Mouse (Mus musculus): ENCODE data around the gene Rnf212b. TPM values are rescaled to one million over a fixed set of nuclear protein-coding genes. Genes with fewer than 3 reads are reported as not detected.

Rnf212b gene
- not detected for polyA plus RNA-seq (2017; shearing (Covaris generic))

GRCm38 (mm10) chr14:54813991-54814390 is at the start of gene Rnf212b:
Rnf212b (plus strand) TSS chr14:54814141.

GRCm38 (mm10) chr14:54781610-54782365 is 32.2 kb upstream of the Rnf212b start, which contains the start of gene Slc7a8:
Slc7a8 (minus strand) TSS chr14:54781946.

GRCm38 (mm10) chr14:54870861-54871260 is 56.9 kb downstream of the Rnf212b start, which contains the start of gene Homez:
Homez (minus strand) TSS chr14:54870961.

GRCm38 (mm10) chr14:54877048-54877715 is 63.2 kb downstream of the Rnf212b start, which contains the start of gene Ppp1r3e:
Ppp1r3e (minus strand) TSS chr14:54877550.

GRCm38 (mm10) chr14:54883154-54884021 is 69.4 kb downstream of the Rnf212b start, which contains the start of the genes Bcl2l2 and Gm20521:
Bcl2l2 (plus strand) TSS chr14:54883377.
Gm20521 (plus strand) TSS chr14:54883441.

GRCm38 (mm10) chr14:54892200-54892599 is 78.3 kb downstream of the Rnf212b start, which contains the start of gene Pabpn1:
Pabpn1 (plus strand) TSS chr14:54892500.

Other genes starting within 250 kb of the Rnf212b start
- gene Ajuba, start 236.6 kb upstream of the Rnf212b start, polyA plus RNA-seq (2017; shearing (Covaris generic)): 0.26 TPM
- 5.6 TPM for gene 4931414P19Rik, start 208.1 kb upstream of the Rnf212b start, polyA plus RNA-seq (2017; shearing (Covaris generic))
- 235 TPM for gene Psmb5, start 196.1 kb upstream of the Rnf212b start, polyA plus RNA-seq (2017; shearing (Covaris generic))
- not detected for gene Psmb11, start 192.7 kb upstream of the Rnf212b start, polyA plus RNA-seq (2017; shearing (Covaris generic))
- not detected for gene Gm17606, start 173.2 kb upstream of the Rnf212b start, polyA plus RNA-seq (2017; shearing (Covaris generic))
- gene Cdh24, start 172.8 kb upstream of the Rnf212b start, polyA plus RNA-seq (2017; shearing (Covaris generic)): 0.68 TPM
- 92.8 TPM for gene 1700123O20Rik, start 127.9 kb upstream of the Rnf212b start, polyA plus RNA-seq (2017; shearing (Covaris generic))
- gene Acin1, start 127.2 kb upstream of the Rnf212b start, polyA plus RNA-seq (2017; shearing (Covaris generic)): 113 TPM
- 0.16 TPM for gene Gm29776, start 115.3 kb upstream of the Rnf212b start, polyA plus RNA-seq (2017; shearing (Covaris generic))
- gene Cebpe, start 102.0 kb upstream of the Rnf212b start, polyA plus RNA-seq (2017; shearing (Covaris generic)): not detected
- gene Slc7a8, start 32.2 kb upstream of the Rnf212b start, polyA plus RNA-seq (2017; shearing (Covaris generic)): 0.74 TPM
- 16.6 TPM for gene Homez, start 56.8 kb downstream of the Rnf212b start, polyA plus RNA-seq (2017; shearing (Covaris generic))
- 0.60 TPM for gene Ppp1r3e, start 63.4 kb downstream of the Rnf212b start, polyA plus RNA-seq (2017; shearing (Covaris generic))
- gene Bcl2l2, start 69.2 kb downstream of the Rnf212b start, polyA plus RNA-seq (2017; shearing (Covaris generic)): 0.59 TPM
- 0.38 TPM for gene Gm20521, start 69.3 kb downstream of the Rnf212b start, polyA plus RNA-seq (2017; shearing (Covaris generic))
- gene Pabpn1, start 78.4 kb downstream of the Rnf212b start, polyA plus RNA-seq (2017; shearing (Covaris generic)): 32.5 TPM
- gene Slc22a17, start 99.0 kb downstream of the Rnf212b start, polyA plus RNA-seq (2017; shearing (Covaris generic)): 2.1 TPM
- gene Efs, start 112.0 kb downstream of the Rnf212b start, polyA plus RNA-seq (2017; shearing (Covaris generic)): not detected
- not detected for gene Il25, start 118.6 kb downstream of the Rnf212b start, polyA plus RNA-seq (2017; shearing (Covaris generic))
- not detected for gene Cmtm5, start 122.1 kb downstream of the Rnf212b start, polyA plus RNA-seq (2017; shearing (Covaris generic))
- gene Myh6, start 152.8 kb downstream of the Rnf212b start, polyA plus RNA-seq (2017; shearing (Covaris generic)): not detected
- gene Gm17428, start 162.8 kb downstream of the Rnf212b start, polyA plus RNA-seq (2017; shearing (Covaris generic)): not detected
- gene Myh7, start 180.5 kb downstream of the Rnf212b start, polyA plus RNA-seq (2017; shearing (Covaris generic)): not detected
- 133 TPM for gene Ngdn, start 201.3 kb downstream of the Rnf212b start, polyA plus RNA-seq (2017; shearing (Covaris generic))

Data from inflammation-experienced regulatory T-cells, adult 16 weeks (primary cell).